Mouse (Mus musculus) common myeloid progenitor, adult 5-6 weeks (primary cell): Measurements from ENCODE around the gene Fbln2. TPM values are rescaled to one million over a fixed set of nuclear protein-coding genes. Genes with fewer than 3 reads are reported as not detected.
A peak's percentile ranks its signal among the peaks of the same experiment; 100 is the strongest.

ENCODE experiments used
- ATAC-seq: replicated peaks from 2 replicates; pipeline ENCODE4 v1.8.0; 2016; ENCODE audit warnings: low read depth, mild to moderate bottlenecking, moderate TSS enrichment, inconsistent platforms; ENCODE audit not compliant: poor library complexity, severe bottlenecking
- total RNA-seq: library from RNA; stranded (forward); fragments of 200-1000, 187-1606 nt; gene quantifications from 2 replicates; pipeline ENCODE4 v1.2.3, GENCODE M21; 2017

Gene Fbln2
- total RNA-seq, 1 experiment from 2014 or later, result not detected

- no peak for ATAC-seq
Observed at GRCm38 (mm10) chr6:91301839-91302238, 89.6 kb downstream of the Fbln2 start.

GRCm38 (mm10) chr6:91302337-91302736, 90.1 kb downstream of the Fbln2 start:
- no peak for ATAC-seq

- no peak for ATAC-seq
Observed at GRCm38 (mm10) chr6:91304172-91304571, 91.9 kb downstream of the Fbln2 start.

GRCm38 (mm10) chr6:91307972-91308371, 95.7 kb downstream of the Fbln2 start:
- no peak for ATAC-seq

GRCm38 (mm10) chr6:91311204-91311603, 98.9 kb downstream of the Fbln2 start:
- no peak for ATAC-seq

GRCm38 (mm10) chr6:91312491-91312890, 100.2 kb downstream of the Fbln2 start:
- ATAC-seq, result 0 out of 2 replicates have a peak, but pooled peaks have one; percentile 8

Other genes starting within 250 kb of the Fbln2 start
- gene Iqsec1, start 223.8 kb upstream of the Fbln2 start, total RNA-seq, result 4.0 and 13.9 TPM in 2 replicates
- 133 and 208 TPM in 2 replicates for gene Nup210, start 95.6 kb upstream of the Fbln2 start, total RNA-seq
- gene Hdac11, start 55.8 kb upstream of the Fbln2 start, total RNA-seq, result 1.7 and 3.7 TPM in 2 replicates
- not detected in 2 replicates for gene Wnt7a, start 198.9 kb downstream of the Fbln2 start, total RNA-seq